Mouse (Mus musculus) small intestine, adult 2 months (tissue): ENCODE data around the gene 4921524J17Rik.

ENCODE experiments used
- CTCF ChIP-seq: fragments of 200-500 bp; IDR thresholded peaks from 2 replicates; pipeline ENCODE4 v1.5.1; 2012; ENCODE audit warnings: low read depth, mild to moderate bottlenecking, control low read depth, inconsistent platforms, low read length, moderate library complexity, mixed read lengths; ENCODE audit not compliant: insufficient replicate concordance, insufficient read length; ENCODE audit errors: extremely low read depth
- POLR2A ChIP-seq: fragments of 200-500 bp; IDR thresholded peaks from 2 replicates; pipeline ENCODE4 v1.6.1; 2012; ENCODE audit warnings: low read depth, mild to moderate bottlenecking, control low read depth, inconsistent platforms, low read length, moderate library complexity

DNA sequence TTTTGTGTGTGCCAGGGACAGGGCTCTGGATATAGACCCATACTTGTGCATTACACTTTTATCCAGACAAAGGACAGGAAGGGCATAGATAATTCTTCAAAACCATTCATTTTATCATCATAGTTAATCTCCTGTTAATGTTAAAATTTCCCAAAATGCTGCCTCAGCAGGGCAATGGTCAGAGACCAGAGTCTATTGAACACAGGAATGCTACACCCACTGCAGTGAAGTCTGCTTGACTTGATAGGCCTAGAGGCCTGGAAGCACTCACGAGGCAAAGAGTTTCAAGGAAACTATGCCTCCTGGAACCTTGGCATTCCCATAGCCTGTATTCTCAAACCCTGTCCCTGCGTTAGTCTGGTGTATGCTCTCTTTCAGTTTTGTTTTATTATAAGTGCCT is 47.1 kb upstream of the 4921524J17Rik start:
- no peak for TF ChIP-seq CTCF
- TF ChIP-seq POLR2A, result no peak
